Mouse (Mus musculus) cerebellum, adult 9-11 months (tissue): ENCODE results near the gene Gm49321.

Experiments used
- DNase-seq: peaks from one replicate; pipeline ENCODE4 v3.0.0; 2022

Gm49321 gene

GRCm38 (mm10) chr12:74014739-74015270 lies 77.4 kb downstream of the Gm49321 start:
- no peak for DNase-seq

GRCm38 (mm10) chr12:74015491-74015890 lies 78.0 kb downstream of the Gm49321 start:
- no peak for DNase-seq
